Mouse (Mus musculus): ENCODE measurements around the gene 2510009E07Rik.

DNA sequence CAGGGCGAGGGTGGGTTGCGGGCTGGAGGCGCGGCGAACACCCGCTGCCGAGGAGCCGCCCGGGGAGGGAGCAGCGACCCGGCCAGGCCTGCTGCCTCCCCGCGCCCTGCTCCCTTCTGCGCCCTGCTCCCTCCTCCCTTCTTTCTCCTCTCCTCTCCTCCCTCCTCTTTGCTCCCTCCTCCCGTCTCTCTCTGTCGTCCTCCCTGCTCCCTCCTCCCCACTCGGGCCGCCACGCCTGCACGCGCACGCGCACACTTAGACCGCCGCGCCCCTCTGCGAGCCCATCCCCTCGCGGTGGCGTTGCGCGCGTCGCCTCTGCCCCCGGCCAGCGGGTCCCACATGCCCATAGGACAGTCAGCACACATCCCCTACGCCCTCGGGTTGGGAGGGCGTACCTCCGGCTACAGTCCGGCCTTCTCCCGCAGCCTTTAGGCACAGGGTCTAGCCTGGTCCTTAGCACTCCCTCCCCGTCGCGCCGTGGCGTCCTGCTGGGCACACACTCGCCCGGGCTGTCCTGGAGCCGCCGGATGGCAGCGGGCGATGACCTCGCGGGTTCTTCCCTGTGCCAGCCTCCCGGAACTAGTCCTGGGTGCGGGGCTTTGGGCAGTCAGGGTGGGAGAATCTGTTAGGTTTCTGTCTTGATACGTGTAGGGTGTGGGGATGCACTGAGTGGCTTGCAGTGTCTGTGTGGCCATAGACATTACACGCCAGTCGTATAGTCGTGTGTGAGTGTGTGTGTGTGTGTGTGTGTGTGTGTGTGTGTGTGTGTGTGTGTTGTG is at the start of gene 2510009E07Rik:
- TF ChIP-seq TBP (conservative IDR thresholded peaks at IDR 0.05; ENCODE audit: low read depth, low read length) (no peak), MAZ (IDR thresholded peaks at IDR 0.05; ENCODE audit: low read depth, low read length) (no peak), CTCF (conservative IDR thresholded peaks at IDR 0.05 in 1 of 2, IDR thresholded peaks at IDR 0.05 in 1 of 2; ENCODE audit: low read depth in 2 of 2, low read length in 2 of 2) (no peak), NRF1 (IDR thresholded peaks at IDR 0.05; ENCODE audit: low read depth, low read length) (no peak), POLR2A (IDR thresholded peaks at IDR 0.05; ENCODE audit: low read depth, low read length) (no peak), ELF1 (IDR thresholded peaks at IDR 0.05; ENCODE audit: low read depth, low read length) (no peak), MEF2A (IDR thresholded peaks at IDR 0.05; ENCODE audit: borderline replicate concordance, low read depth, low read length) (no peak), TCF12 (IDR thresholded peaks at IDR 0.05; ENCODE audit: low read depth, low read length) (no peak)
